Mouse (Mus musculus): ENCODE results near the gene Rhov. TPM values are rescaled to one million over a fixed set of nuclear protein-coding genes. Genes with fewer than 3 reads are reported as not detected.
A peak's percentile ranks its signal among the peaks of the same experiment; 100 is the strongest.

Rhov gene
- not detected in 2 replicates for polyA plus RNA-seq (2011; ENCODE audit: insufficient read length, low read depth, missing spikeins)

DNA sequence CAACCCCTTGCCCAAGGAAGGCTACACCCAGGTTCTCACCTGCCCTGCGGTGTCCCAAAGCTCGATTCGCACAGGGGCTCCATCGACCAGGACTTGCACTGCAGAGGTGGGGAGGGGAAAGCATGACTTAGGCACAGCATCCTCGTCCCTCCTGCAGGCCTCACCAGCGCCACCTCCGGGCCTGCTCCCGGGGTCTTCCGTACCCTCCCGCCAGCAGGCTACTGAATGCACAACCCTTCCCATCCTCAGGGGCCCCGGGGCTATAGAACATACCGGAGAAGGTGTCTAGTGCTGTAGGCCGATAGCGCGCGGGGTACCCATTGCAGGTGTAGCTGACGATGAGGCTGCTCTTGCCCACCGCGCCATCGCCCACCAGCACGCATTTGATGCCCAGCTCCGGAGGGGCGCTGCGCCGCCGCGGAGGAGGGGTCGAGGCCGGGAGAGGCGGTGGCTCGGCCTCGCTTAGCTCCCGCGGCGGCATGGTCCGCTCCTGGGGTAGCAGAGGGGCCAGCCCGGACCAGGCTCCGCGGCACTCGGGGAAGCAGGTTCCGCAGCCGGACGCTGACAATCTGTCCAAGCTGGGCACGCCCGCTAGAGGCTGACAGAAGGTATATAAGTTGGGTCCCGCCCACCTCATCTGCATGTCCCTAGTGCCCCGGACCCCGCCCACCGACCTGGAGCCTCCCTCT is at the start of gene Rhov:
Gene Rhov, minus strand, starts transcription at position 630 of the 689 bp plus-strand sequence.
- TF ChIP-seq POLR2A (IDR thresholded peaks at IDR 0.05; ENCODE audit: low read depth, low read length) (no peak), CTCF (IDR thresholded peaks at IDR 0.05; ENCODE audit: borderline replicate concordance, insufficient read depth, low read length) (0 out of 2 replicates have a peak, but pooled peaks have one; percentile 2)
- peak within 1 kb of the TSS; percentile 39 for H3K4me3 ChIP-seq (ENCODE audit: insufficient read depth, low read length)
- H3K27ac ChIP-seq (ENCODE audit: insufficient read depth, low read length): no peak within 1 kb of the TSS
- no peaks in the 10 kb centered on the region for H3K4me1 ChIP-seq (ENCODE audit: control insufficient read depth, insufficient read depth, low read length)

DNA sequence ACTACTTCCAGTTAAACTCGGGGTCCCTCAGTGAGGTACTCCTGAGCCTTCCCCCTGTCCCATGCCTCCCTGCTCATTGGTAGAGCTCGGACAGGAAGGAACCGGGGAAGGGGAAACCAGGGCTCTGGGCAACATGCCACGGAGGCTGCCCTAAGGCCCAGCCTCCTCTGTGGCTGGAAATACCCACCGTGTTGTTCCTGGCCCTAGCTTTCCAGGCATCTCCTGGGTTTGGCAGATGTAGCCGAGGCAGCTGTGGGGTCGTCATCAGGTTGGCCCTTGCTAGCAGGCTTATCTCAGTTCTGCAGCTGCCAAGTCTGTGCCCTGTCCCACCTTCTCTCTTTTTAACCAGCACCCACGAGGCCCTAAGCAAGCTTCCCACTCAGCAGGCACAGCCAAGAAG is 49.5 kb upstream of the Rhov start:
- Histone ChIP-seq H3K4me3 (ENCODE audit: insufficient read depth, low read length) (no peak overlapping the region), H3K27ac (ENCODE audit: insufficient read depth, low read length) (no peak overlapping the region), H3K4me1 (ENCODE audit: control insufficient read depth, insufficient read depth, low read length) (0 out of 2 replicates have a peak, but pooled peaks cover 5% of the 10 kb centered on the region)
- no peak for TF ChIP-seq POLR2A (IDR thresholded peaks at IDR 0.05; ENCODE audit: low read depth, low read length)

DNA sequence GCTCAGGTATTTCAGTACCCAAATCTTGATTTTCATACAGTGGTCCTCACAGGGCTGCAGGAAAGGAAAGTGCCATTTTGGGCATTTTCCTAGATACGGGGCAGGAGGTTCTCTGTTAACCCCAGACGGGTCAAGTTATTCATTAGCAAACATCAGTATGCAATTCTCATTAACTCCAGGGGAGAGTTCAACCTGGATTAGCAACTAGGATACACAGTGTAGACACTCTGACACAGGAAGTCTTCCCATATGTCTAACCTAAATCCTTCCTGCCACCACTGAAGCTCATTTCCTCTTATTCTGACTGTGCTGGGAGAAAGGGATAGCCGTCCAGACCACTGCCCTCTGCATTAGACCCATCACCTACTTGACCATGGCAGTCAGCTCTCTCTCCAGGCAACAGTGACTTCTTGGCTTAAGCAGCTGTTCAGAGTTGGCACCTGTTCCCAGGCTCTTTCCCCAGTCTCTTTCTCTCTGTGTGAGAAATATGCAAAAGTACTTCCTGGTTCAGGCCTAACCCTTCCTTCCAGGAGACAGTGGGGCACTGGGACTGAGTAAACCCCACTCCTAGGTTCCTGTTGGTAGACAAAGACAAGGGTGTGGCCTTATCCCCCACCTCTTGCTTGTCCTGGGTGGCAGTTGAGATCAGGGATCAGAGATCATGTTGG is 47.1 kb upstream of the Rhov start:
- no peak overlapping the region for H3K27ac ChIP-seq (ENCODE audit: insufficient read depth, low read length)
- 0 out of 2 replicates have a peak, but pooled peaks cover 5% of the 10 kb centered on the region for H3K4me1 ChIP-seq (ENCODE audit: control insufficient read depth, insufficient read depth, low read length)
- H3K4me3 ChIP-seq (ENCODE audit: insufficient read depth, low read length): no peak overlapping the region
- TF ChIP-seq POLR2A (IDR thresholded peaks at IDR 0.05; ENCODE audit: low read depth, low read length) (no peak), CTCF (IDR thresholded peaks at IDR 0.05; ENCODE audit: borderline replicate concordance, insufficient read depth, low read length) (no peak)

DNA sequence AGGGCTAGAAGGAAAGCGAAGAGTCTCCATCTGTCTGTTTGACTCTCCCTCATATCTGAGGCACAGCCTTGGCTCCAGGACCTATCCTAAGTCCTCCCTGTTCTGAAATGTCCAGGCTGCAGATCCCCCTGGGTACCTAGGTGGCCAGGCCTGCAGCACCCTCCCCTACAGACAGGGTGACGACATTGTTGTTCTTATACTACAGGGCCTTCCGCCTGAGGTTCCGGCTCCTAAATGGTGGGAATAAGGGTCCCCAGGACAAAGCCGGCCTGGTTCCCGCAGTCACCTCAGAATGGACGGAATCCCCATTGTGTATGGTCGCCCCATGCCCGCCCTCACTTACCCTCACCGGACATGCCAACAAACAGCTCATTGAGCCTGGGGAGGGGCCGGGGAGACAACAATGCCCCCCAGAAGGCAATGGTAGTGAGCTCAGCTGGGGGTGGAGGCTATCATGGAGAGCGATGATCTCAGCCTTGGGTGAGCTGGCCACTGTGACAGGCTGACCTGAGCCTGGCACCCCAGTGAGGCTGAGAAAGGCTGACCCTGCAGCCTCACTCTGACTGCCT is 43.8 kb upstream of the Rhov start:
- no peaks in the 10 kb centered on the region for H3K4me1 ChIP-seq (ENCODE audit: control insufficient read depth, insufficient read depth, low read length)
- no peak overlapping the region for H3K27ac ChIP-seq (ENCODE audit: insufficient read depth, low read length)
- H3K4me3 ChIP-seq (ENCODE audit: insufficient read depth, low read length): no peak overlapping the region
- TF ChIP-seq CTCF (IDR thresholded peaks at IDR 0.05; ENCODE audit: borderline replicate concordance, insufficient read depth, low read length) (no peak), POLR2A (IDR thresholded peaks at IDR 0.05; ENCODE audit: low read depth, low read length) (no peak)

DNA sequence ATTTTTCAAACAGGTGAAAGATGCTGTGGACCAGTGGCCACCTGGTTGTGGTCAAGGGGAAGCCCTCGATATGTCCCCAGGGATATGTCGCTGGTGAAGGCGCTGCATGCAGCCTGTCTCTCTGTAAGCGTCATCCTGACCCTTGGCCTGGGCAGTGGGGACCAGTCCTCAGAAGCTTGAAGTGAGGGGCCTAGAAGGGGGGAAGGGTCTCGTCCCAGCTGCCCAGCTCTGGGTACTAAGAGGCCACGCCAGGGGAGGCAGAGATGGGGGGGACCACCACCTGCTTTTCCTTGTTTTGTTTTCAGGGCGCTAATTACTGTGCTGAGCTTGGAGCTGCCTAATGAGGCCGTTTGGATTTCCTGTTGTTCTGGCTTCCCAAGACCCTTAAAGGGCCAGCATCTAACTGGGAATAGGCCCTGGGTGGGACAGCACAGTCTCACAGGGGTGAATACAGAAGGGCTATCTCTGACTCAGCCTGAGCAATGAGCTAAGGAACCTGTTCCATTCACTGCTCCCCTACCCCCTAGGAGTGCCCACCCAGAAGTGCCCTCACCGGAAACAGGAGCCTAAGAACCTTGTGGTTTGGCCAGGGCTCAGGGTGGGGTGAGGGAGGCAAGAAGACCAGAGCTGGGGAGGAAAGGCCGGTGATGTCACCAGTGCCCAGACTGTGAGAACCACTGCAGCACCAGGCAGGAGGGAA is 42.9 kb upstream of the Rhov start:
- no peak overlapping the region for H3K27ac ChIP-seq (ENCODE audit: insufficient read depth, low read length)
- TF ChIP-seq POLR2A (IDR thresholded peaks at IDR 0.05; ENCODE audit: low read depth, low read length) (no peak), CTCF (IDR thresholded peaks at IDR 0.05; ENCODE audit: borderline replicate concordance, insufficient read depth, low read length) (no peak)
- H3K4me3 ChIP-seq (ENCODE audit: insufficient read depth, low read length): no peak overlapping the region
- H3K4me1 ChIP-seq (ENCODE audit: control insufficient read depth, insufficient read depth, low read length): no peaks in the 10 kb centered on the region

DNA sequence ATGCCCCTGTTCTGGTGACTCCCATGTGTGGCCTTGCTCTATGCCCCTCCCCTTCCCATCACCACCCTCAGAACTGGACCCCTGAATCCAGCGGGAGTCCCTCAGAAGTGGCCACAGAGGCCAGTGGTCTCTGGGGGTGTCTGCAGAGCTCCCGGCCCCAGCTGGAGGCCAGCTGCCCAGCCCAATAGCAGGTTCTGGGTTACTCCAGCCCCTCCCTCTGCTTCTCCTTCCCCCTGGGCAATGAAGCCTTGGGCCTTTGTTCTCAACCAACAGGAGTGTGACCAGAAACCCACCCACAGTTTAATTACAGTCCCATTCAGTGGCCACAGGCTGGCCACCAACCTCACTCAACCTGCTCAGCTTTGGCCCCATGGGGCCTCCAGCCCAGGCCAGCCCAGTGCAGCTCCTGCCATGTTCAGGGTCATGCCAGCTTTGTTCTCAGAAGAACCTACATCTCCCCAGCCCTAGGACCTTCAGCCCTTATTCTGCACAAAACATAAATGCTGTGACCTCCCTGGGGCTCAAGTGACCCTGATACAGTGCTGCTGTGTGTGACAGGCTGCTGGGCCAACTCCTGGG is 41.4 kb upstream of the Rhov start:
- TF ChIP-seq POLR2A (IDR thresholded peaks at IDR 0.05; ENCODE audit: low read depth, low read length) (no peak), CTCF (IDR thresholded peaks at IDR 0.05; ENCODE audit: borderline replicate concordance, insufficient read depth, low read length) (no peak)
- no peaks in the 10 kb centered on the region for H3K4me1 ChIP-seq (ENCODE audit: control insufficient read depth, insufficient read depth, low read length)
- H3K4me3 ChIP-seq (ENCODE audit: insufficient read depth, low read length): no peak overlapping the region
- H3K27ac ChIP-seq (ENCODE audit: insufficient read depth, low read length): no peak overlapping the region

DNA sequence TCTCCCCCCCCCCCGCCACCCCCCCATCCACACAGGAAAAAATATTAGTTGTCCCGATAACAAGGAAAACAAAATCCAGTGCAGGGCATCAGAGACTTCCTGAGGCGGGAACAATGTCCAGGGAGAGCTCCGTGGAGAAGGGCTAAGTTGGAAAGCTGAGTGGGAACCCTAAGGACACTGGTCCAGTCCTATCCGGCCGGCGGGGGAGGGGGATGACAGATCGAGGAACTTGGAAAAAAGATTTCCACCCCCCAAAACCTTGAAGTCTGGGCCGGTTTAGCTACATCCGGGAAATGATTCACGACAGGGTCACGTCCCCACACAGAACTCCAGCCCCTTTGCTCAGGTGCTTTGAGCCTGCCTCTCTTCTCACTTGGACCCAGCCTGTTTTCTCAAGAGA is 40.5 kb upstream of the Rhov start:
- H3K27ac ChIP-seq (ENCODE audit: insufficient read depth, low read length): no peak overlapping the region
- no peaks in the 10 kb centered on the region for H3K4me1 ChIP-seq (ENCODE audit: control insufficient read depth, insufficient read depth, low read length)

DNA sequence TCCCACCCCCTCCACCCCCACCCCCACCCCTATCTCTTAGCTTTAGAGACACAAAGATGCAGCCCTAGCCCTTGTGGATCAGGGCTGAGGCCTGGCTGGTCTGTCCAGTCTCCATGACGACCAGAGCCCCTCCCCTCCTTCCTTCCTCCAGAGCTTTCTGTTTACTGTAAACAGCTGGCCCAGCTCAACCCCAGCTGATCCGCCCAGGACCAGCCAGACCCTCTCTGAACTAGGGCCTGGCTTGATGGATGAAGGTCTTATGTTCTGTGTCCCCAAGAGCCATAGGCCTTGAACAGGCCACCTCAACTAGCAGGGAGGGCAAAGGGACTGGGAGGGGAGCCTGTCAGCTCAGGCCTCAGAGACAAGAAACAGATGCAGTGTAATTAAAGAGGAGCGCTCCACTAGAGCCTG is 33.7 kb upstream of the Rhov start:
- Histone ChIP-seq H3K4me3 (ENCODE audit: insufficient read depth, low read length) (no peak overlapping the region), H3K27ac (ENCODE audit: insufficient read depth, low read length) (no peak overlapping the region), H3K4me1 (ENCODE audit: control insufficient read depth, insufficient read depth, low read length) (no peaks in the 10 kb centered on the region)
- TF ChIP-seq POLR2A (IDR thresholded peaks at IDR 0.05; ENCODE audit: low read depth, low read length) (no peak), CTCF (IDR thresholded peaks at IDR 0.05; ENCODE audit: borderline replicate concordance, insufficient read depth, low read length) (no peak)

More for the DNA sequence above, 40.5 kb upstream of the Rhov start:
- H3K4me3 ChIP-seq (ENCODE audit: insufficient read depth, low read length): no peak overlapping the region
- TF ChIP-seq POLR2A (IDR thresholded peaks at IDR 0.05; ENCODE audit: low read depth, low read length) (no peak), CTCF (IDR thresholded peaks at IDR 0.05; ENCODE audit: borderline replicate concordance, insufficient read depth, low read length) (no peak)

DNA sequence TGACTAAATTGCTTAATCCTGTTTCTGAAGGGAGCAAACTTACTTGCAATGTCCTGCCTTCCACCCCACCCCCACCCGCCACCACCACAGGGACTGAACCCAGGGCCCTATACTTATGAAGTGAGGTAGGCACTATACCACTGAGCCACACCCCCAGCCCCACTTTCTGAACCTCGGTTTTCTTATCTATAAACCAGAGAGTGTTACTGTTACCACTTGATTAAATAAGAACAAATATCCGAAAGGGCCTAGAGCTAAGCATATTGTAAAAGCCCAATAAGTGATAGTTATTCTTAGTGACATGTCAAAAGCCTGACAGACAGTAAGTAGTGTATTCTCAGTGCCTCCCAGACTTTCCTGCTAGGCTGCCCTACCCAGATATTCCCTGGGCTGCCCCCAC is 33.3 kb upstream of the Rhov start:
- Histone ChIP-seq H3K27ac (ENCODE audit: insufficient read depth, low read length) (no peak overlapping the region), H3K4me1 (ENCODE audit: control insufficient read depth, insufficient read depth, low read length) (no peaks in the 10 kb centered on the region), H3K4me3 (ENCODE audit: insufficient read depth, low read length) (no peak overlapping the region)
- TF ChIP-seq CTCF (IDR thresholded peaks at IDR 0.05; ENCODE audit: borderline replicate concordance, insufficient read depth, low read length): no peak
- no peak for TF ChIP-seq POLR2A (IDR thresholded peaks at IDR 0.05; ENCODE audit: low read depth, low read length)

Measured in embryonic fibroblast, embryonic 13.5 days (primary cell).